Mouse (Mus musculus) intestine, postnatal 0 days (tissue): ENCODE measurements around the gene Lemd1. TPM values are rescaled to one million over a fixed set of nuclear protein-coding genes. Genes with fewer than 3 reads are reported as not detected.
"Not testable (repeated sequence)": the region's sequence is repeated elsewhere in the genome, so short reads cannot be mapped to it uniquely, and the experiment has no call there.

Experiments
- ATAC-seq: fragments of 200-750 bp; cut with Nextera tagmentation; 2 replicates; pipeline ENCODE4 v1.8.0; 2017; ENCODE audit warnings: mild to moderate bottlenecking, moderate TSS enrichment, moderate library complexity
- H3K27ac ChIP-seq: fragments of 300-500 bp; sonication (generic); 2 replicates; pipeline ENCODE4 v1.5.1; 2014; ENCODE audit warnings: mild to moderate bottlenecking, low read depth, low read length, moderate library complexity
- H3K27me3 ChIP-seq: fragments of 300-500 bp; sonication (generic); replicated peaks from 2 replicates; pipeline ENCODE4 v1.6.1; 2014; ENCODE audit warnings: low read length, mixed read lengths; ENCODE audit not compliant: control insufficient read depth, insufficient read depth
- H3K36me3 ChIP-seq: fragments of 300-500 bp; sonication (generic); 2 replicates; pipeline ENCODE4 v1.6.1; 2014; ENCODE audit warnings: mild to moderate bottlenecking, moderate library complexity; ENCODE audit not compliant: control insufficient read depth, insufficient read depth
- H3K4me1 ChIP-seq: fragments of 300-500 bp; sonication (generic); replicated peaks from 2 replicates; pipeline ENCODE4 v1.6.1; 2014; ENCODE audit warnings: antibody characterized with exemption, low read length, mixed read lengths; ENCODE audit not compliant: control insufficient read depth, insufficient read depth
- H3K4me2 ChIP-seq: fragments of 300-500 bp; sonication (generic); replicated peaks from 2 replicates; pipeline ENCODE4 v1.6.1; 2014; ENCODE audit warnings: low read depth, mild to moderate bottlenecking, moderate library complexity
- H3K4me3 ChIP-seq: fragments of 300-500 bp; sonication (generic); 2 replicates; pipeline ENCODE4 v1.5.1; 2014; ENCODE audit warnings: low read depth, low read length
- H3K9ac ChIP-seq: fragments of 300-500 bp; sonication (generic); 2 replicates; pipeline ENCODE4 v1.6.1; 2014; ENCODE audit warnings: mild to moderate bottlenecking, low read depth, low read length
- H3K9me3 ChIP-seq: fragments of 300-500 bp; sonication (generic); 2 replicates; pipeline ENCODE4 v1.6.1; 2016; ENCODE audit warnings: mixed run types; ENCODE audit not compliant: control insufficient read depth
- CTCF ChIP-seq: sonication (generic); IDR thresholded peaks from 2 replicates; pipeline ENCODE4 v1.5.1; 2016; ENCODE audit warnings: low read depth, mild to moderate bottlenecking, control low read depth, antibody characterized with exemption, moderate library complexity
- WGBS: fragments of 180-500 bp; shearing (Covaris S2); extraction: QIAGEN DNeasy Blood & Tissue Kit; methylation state at CpG from one replicate; pipeline ENCODE4 v1.1.7; 2014; 5-methylcytosine and 5-hydroxymethylcytosine counted together
- polyA plus RNA-seq: library from polyadenylated mRNA; unstranded; fragments of >200 nt; fragmentation: Nextera tagmentation; extraction: Ambion mirVana; gene quantifications from 2 replicates; pipeline ENCODE4 v1.2.1, GENCODE M21; 2015

The Lemd1 gene
- polyA plus RNA-seq, 1 experiment from 2014 or later = 0.08 TPM

GRCm38 (mm10) chr1:132271237-132271636 lies 80.0 kb downstream of the Lemd1 start:
- H3K4me2 ChIP-seq = no peak overlapping the region
- no peak for ATAC-seq

DNA sequence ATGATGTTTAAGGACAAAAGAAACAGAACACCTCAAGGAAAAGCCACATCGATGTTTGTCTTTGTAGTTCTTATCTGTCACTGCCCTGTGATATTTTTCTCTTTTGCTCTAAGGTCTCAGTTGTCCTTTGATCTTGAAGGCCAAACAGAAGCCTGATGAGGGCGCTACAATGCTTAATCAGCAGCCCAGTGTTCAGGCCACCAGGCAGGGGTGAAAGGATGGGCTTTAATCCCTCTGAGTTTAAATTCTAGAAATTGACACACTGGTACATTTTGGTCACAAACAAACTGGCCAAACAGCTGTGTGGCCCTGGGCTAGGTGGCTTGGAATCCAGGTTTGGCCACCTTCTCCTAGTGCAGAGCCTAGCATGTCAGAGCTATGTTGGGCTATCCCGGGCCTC lies 85.5 kb downstream of the Lemd1 start:
- Histone ChIP-seq H3K36me3 (no peaks in the 10 kb centered on the region), H3K9me3 (no peaks in the 10 kb centered on the region), H3K4me1 (no peaks in the 10 kb centered on the region), H3K4me3 (no peak overlapping the region), H3K27me3 (no peaks in the 10 kb centered on the region), H3K27ac (no peak overlapping the region), H3K4me2 (no peak overlapping the region), H3K9ac (no peak overlapping the region)
- ATAC-seq = no peak
- WGBS = 52% methylated on average over 3 of the region's 3 CpGs
- no peak for TF ChIP-seq CTCF

More at GRCm38 (mm10) chr1:132271237-132271636, 80.0 kb downstream of the Lemd1 start:
- H3K27me3 ChIP-seq = no peaks in the 10 kb centered on the region
- 86% methylated on average over 3 of the region's 3 CpGs for WGBS
- H3K4me1 ChIP-seq = no peaks in the 10 kb centered on the region
- no peak overlapping the region for H3K4me3 ChIP-seq
- H3K27ac ChIP-seq = no peak overlapping the region
- no peaks in the 10 kb centered on the region for H3K36me3 ChIP-seq
- no peaks in the 10 kb centered on the region for H3K9me3 ChIP-seq
- TF ChIP-seq CTCF = no peak
- H3K9ac ChIP-seq = no peak overlapping the region

DNA sequence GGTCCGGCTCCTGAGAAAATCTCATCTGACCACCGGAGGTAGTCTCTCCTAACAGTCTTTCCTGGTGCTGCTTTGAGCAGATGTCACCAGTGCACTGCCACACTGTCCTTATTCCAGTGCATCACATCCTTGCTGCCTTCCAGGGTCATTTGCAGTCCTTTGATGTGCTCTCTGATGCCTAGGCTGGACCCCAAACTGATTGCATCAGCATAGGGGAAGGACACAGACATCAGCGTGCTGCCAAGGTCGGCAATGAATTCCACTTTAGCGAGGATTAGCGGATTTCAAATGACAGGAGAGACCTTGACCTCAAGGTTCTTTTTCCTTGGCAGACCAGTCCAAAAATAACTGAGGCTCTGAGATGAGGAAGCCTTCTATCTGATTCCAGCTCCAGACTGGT lies 85.9 kb downstream of the Lemd1 start:
- Histone ChIP-seq H3K36me3 (no peaks in the 10 kb centered on the region), H3K4me2 (no peak overlapping the region), H3K9ac (no peak overlapping the region), H3K27me3 (no peaks in the 10 kb centered on the region), H3K9me3 (no peaks in the 10 kb centered on the region), H3K4me3 (no peak overlapping the region), H3K4me1 (no peaks in the 10 kb centered on the region), H3K27ac (no peak overlapping the region)
- 61% methylated on average over 6 of the region's 6 CpGs for WGBS
- no peak for ATAC-seq
- no peak for TF ChIP-seq CTCF

GRCm38 (mm10) chr1:132280636-132281035 lies 89.4 kb downstream of the Lemd1 start:
- not testable (repeated sequence) for H3K36me3 ChIP-seq, H3K4me3 ChIP-seq, H3K9me3 ChIP-seq, H3K27me3 ChIP-seq, ATAC-seq, H3K4me1 ChIP-seq, H3K4me2 ChIP-seq, H3K27ac ChIP-seq, H3K9ac ChIP-seq
- 62% methylated on average over 6 of the region's 6 CpGs for WGBS

DNA sequence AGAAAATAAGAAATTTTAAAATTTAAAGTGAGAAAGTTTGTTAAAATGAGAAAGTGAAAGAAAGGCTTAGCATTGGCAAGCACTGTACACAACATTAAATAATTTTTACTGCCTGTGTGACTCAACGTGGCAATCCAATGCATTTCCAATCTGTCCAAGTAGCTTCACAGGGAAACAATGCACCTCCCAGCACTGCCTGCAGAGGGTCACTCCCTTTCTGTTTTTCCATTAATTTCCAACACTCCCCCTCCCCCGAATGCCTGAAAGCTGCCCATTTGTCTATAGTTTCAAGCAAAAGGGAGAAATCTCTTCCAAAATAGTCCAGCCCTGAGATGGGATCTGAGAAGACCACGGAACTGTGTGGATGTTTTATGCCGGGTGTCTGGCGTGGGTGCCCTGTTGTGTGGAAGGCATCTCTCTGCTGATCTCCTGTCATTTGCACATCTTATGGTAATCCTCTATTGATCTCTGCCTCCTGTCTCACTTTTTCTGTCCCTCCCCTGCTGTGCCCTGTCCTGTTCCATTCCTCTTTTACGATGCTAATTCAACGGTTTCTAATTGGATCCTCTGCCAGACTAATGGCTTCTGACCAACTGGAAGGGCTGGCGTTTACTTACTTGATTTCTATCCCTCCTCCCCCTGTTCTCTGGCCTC lies 90.4 kb downstream of the Lemd1 start:
- no peaks in the 10 kb centered on the region for H3K36me3 ChIP-seq
- no peaks in the 10 kb centered on the region for H3K9me3 ChIP-seq
- ATAC-seq = no peak
- TF ChIP-seq CTCF = 0 out of 2 replicates have a peak, but pooled peaks have one; percentile 4
- H3K9ac ChIP-seq = no peak overlapping the region
- H3K27ac ChIP-seq = no peak overlapping the region
- H3K4me3 ChIP-seq = no peak overlapping the region
- H3K4me2 ChIP-seq = no peak overlapping the region
- no peaks in the 10 kb centered on the region for H3K4me1 ChIP-seq
- WGBS = 37% methylated on average over 8 of the region's 8 CpGs
- no peaks in the 10 kb centered on the region for H3K27me3 ChIP-seq

DNA sequence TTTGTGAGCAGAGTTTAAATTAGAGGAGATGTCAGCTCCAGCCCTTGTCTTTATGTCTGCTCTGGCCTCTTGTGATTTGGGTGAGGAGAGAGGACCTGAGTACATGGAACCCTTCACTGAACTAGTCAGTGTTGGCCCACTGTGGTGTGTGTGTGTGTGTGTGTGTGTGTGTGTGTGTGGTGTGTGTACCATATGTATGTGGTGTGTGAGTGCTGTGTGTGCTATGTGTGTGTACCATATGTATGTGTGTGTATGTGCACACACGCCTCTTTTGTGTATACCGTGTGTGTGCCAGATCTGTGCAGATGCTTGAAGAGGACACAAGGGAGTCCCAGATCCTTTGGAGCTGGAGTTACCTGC lies 90.9 kb downstream of the Lemd1 start:
- no peaks in the 10 kb centered on the region for H3K27me3 ChIP-seq
- no peaks in the 10 kb centered on the region for H3K4me1 ChIP-seq
- H3K9ac ChIP-seq = no peak overlapping the region
- WGBS = 90% methylated on average over 2 of the region's 2 CpGs
- no peak for ATAC-seq
- no peak overlapping the region for H3K4me2 ChIP-seq
- no peaks in the 10 kb centered on the region for H3K36me3 ChIP-seq
- no peaks in the 10 kb centered on the region for H3K9me3 ChIP-seq
- no peak overlapping the region for H3K27ac ChIP-seq
- TF ChIP-seq CTCF = no peak
- H3K4me3 ChIP-seq = no peak overlapping the region

DNA sequence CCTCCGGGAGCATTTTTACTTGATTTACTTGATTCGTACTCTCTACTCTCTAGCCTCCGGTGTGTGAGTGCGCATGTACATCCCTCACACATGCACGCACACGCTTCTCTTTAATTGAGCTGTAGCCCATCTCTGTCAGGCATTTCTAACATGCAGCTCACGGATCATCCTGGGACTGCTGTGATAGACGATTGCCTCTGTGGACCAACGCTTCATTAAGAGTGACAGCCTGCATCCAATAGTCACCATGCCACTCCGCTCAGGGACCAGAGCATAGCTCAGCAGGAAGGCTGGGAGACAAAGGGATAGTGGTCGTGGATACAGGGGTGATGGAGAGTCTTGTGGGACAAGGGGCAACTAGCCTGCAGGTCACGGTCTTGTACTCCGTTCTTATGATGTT lies 91.8 kb downstream of the Lemd1 start:
- H3K4me2 ChIP-seq = no peak overlapping the region
- no peak for TF ChIP-seq CTCF
- H3K4me3 ChIP-seq = no peak overlapping the region
- no peaks in the 10 kb centered on the region for H3K27me3 ChIP-seq
- no peak overlapping the region for H3K27ac ChIP-seq
- no peaks in the 10 kb centered on the region for H3K4me1 ChIP-seq
- no peaks in the 10 kb centered on the region for H3K36me3 ChIP-seq
- no peaks in the 10 kb centered on the region for H3K9me3 ChIP-seq
- no peak overlapping the region for H3K9ac ChIP-seq
- 86% methylated on average over 13 of the region's 13 CpGs for WGBS
- ATAC-seq = no peak
